Mouse (Mus musculus) CH12.LX (cell line): ENCODE measurements around the gene Fggy. TPM values are rescaled to one million over a fixed set of nuclear protein-coding genes. Genes with fewer than 3 reads are reported as not detected.

Source experiments
- DNase-seq: peaks from one replicate; pipeline ENCODE4 v3.0.0-alpha.2; 2013; ENCODE audit errors: extremely low read depth
- H3K27ac ChIP-seq: 2 replicates; pipeline ENCODE4 v1.5.1; 2012; ENCODE audit warnings: low read depth, mild to moderate bottlenecking, control low read depth, moderate library complexity; ENCODE audit not compliant: insufficient read depth
- H3K27me3 ChIP-seq: replicated peaks from 2 replicates; pipeline ENCODE3; 2012; ENCODE audit warnings: inconsistent platforms
- H3K36me3 ChIP-seq, 2 experiments: replicated peaks in 1 of 2; 2 replicates each; pipeline versions ENCODE3 to v1.6.1; 2012; ENCODE audit warnings: inconsistent platforms in 1 of 2, low read length in 1 of 2, mild to moderate bottlenecking in 1 of 2, mixed read lengths in 1 of 2, moderate library complexity in 1 of 2; ENCODE audit not compliant: control insufficient read depth in 1 of 2, insufficient read depth in 1 of 2
- H3K4me1 ChIP-seq, 2 experiments: 2 replicates each; pipeline ENCODE4 v1.6.1; 2012; ENCODE audit warnings: inconsistent platforms in 1 of 2, moderate library complexity in 1 of 2; ENCODE audit not compliant: insufficient read depth in 2 of 2, control insufficient read depth in 1 of 2
- H3K4me2 ChIP-seq: 2 replicates; pipeline ENCODE4 v1.6.1; 2012; ENCODE audit warnings: low read depth, mild to moderate bottlenecking, control low read depth; ENCODE audit not compliant: poor library complexity, insufficient read depth, severe bottlenecking
- H3K4me3 ChIP-seq, 3 experiments: fragments of 150-350 bp in 1 of 3; sonication (generic) in 1 of 3; replicated peaks in 1 of 3; 2 replicates each; pipeline versions ENCODE3 to v1.5.1; 2011 to 2012; ENCODE audit warnings: low read depth in 2 of 3, low read length in 2 of 3, mild to moderate bottlenecking in 2 of 3, moderate library complexity in 2 of 3, control low read depth in 1 of 3, improper control_type of control experiment in 1 of 3, inconsistent platforms in 1 of 3, mixed read lengths in 1 of 3; ENCODE audit not compliant: poor library complexity in 1 of 3
- H3K79me2 ChIP-seq: replicated peaks from 2 replicates; pipeline ENCODE4 v1.6.1; 2012; ENCODE audit warnings: mild to moderate bottlenecking, moderate library complexity; ENCODE audit not compliant: control insufficient read depth, poor library complexity, insufficient read depth, severe bottlenecking; ENCODE audit errors: extremely low read depth
- H3K9ac ChIP-seq: 2 replicates; pipeline ENCODE4 v1.6.1; 2012; ENCODE audit warnings: low read depth, mild to moderate bottlenecking, control low read depth, moderate library complexity; ENCODE audit not compliant: insufficient read depth
- H3K9me3 ChIP-seq: replicated peaks from 2 replicates; pipeline ENCODE3; 2012; ENCODE audit warnings: low read length, inconsistent platforms, mixed read lengths
- CHD2 ChIP-seq: IDR thresholded peaks from 2 replicates; pipeline ENCODE4 v1.6.1; 2011; ENCODE audit warnings: low read length, improper control_type of control experiment
- CTCF ChIP-seq, 2 experiments: IDR thresholded peaks in 1 of 2; conservative IDR thresholded peaks in 1 of 2; 2 replicates each; pipeline ENCODE4 v1.5.1; 2011 to 2012; ENCODE audit warnings: low read depth in 2 of 2, low read length in 2 of 2, improper control_type of control experiment in 1 of 2, inconsistent platforms in 1 of 2, mild to moderate bottlenecking in 1 of 2, moderate library complexity in 1 of 2
- ELF1 ChIP-seq: IDR thresholded peaks from 2 replicates; pipeline ENCODE4 v1.6.1; 2014; ENCODE audit warnings: low read depth, mild to moderate bottlenecking, inconsistent platforms, low read length, improper control_type of control experiment
- EP300 ChIP-seq: IDR thresholded peaks from 2 replicates; pipeline ENCODE4 v1.6.1; 2011; ENCODE audit warnings: low read length, improper control_type of control experiment
- JUN ChIP-seq: IDR thresholded peaks from 2 replicates; pipeline ENCODE4 v1.6.1; 2011; ENCODE audit warnings: low read depth, mild to moderate bottlenecking, low read length, improper control_type of control experiment, moderate library complexity; ENCODE audit not compliant: insufficient read depth
- MAX ChIP-seq: IDR thresholded peaks from 2 replicates; pipeline ENCODE4 v1.6.1; 2011; ENCODE audit warnings: low read length, improper control_type of control experiment
- MAZ ChIP-seq: IDR thresholded peaks from 2 replicates; pipeline ENCODE4 v1.6.1; 2012; ENCODE audit warnings: low read depth, mild to moderate bottlenecking, inconsistent platforms, low read length, improper control_type of control experiment, moderate library complexity
- MEF2A ChIP-seq: IDR thresholded peaks from 2 replicates; pipeline ENCODE4 v1.6.1; 2014; ENCODE audit warnings: low read depth, mild to moderate bottlenecking, inconsistent platforms, low read length, improper control_type of control experiment, borderline replicate concordance
- MYC ChIP-seq: IDR thresholded peaks from 2 replicates; pipeline ENCODE4 v1.6.1; 2011; ENCODE audit warnings: low read depth, mild to moderate bottlenecking, improper control_type of control experiment, low read length
- NELFE ChIP-seq: IDR thresholded peaks from 2 replicates; pipeline ENCODE4 v1.6.1; 2011; ENCODE audit warnings: low read depth, low read length, improper control_type of control experiment
- POLR2A ChIP-seq: IDR thresholded peaks from 2 replicates; pipeline ENCODE4 v1.6.1; 2011; ENCODE audit warnings: low read depth, mild to moderate bottlenecking, improper control_type of control experiment, low read length
- RAD21 ChIP-seq: IDR thresholded peaks from 2 replicates; pipeline ENCODE4 v1.6.1; 2011; ENCODE audit warnings: low read depth, mild to moderate bottlenecking, low read length, improper control_type of control experiment, moderate library complexity
- RCOR1 ChIP-seq: conservative IDR thresholded peaks from 2 replicates; pipeline ENCODE4 v1.6.1; 2012; ENCODE audit warnings: low read depth, mild to moderate bottlenecking, inconsistent platforms, low read length, improper control_type of control experiment
- SIN3A ChIP-seq: IDR thresholded peaks from 2 replicates; pipeline ENCODE4 v1.6.1; 2012; ENCODE audit warnings: low read length, improper control_type of control experiment, inconsistent platforms
- SMC3 ChIP-seq: IDR thresholded peaks from 2 replicates; pipeline ENCODE4 v1.6.1; 2011; ENCODE audit warnings: low read depth, low read length, improper control_type of control experiment
- TBP ChIP-seq: conservative IDR thresholded peaks from 2 replicates; pipeline ENCODE4 v1.6.1; 2011; ENCODE audit warnings: low read depth, low read length, improper control_type of control experiment
- USF1 ChIP-seq: IDR thresholded peaks from 2 replicates; pipeline ENCODE4 v1.6.1; 2014; ENCODE audit warnings: low read depth, mild to moderate bottlenecking, inconsistent platforms, low read length, improper control_type of control experiment
- ZC3H11A ChIP-seq: IDR thresholded peaks from 2 replicates; pipeline ENCODE4 v1.6.1; 2012; ENCODE audit warnings: low read depth, mild to moderate bottlenecking, inconsistent platforms, low read length, improper control_type of control experiment
- ZKSCAN1 ChIP-seq: IDR thresholded peaks from 2 replicates; pipeline ENCODE4 v1.6.1; 2012; ENCODE audit warnings: low read depth, inconsistent platforms, low read length, improper control_type of control experiment, borderline replicate concordance
- dilution Hi-C: fragments of 300-500 bp; cut with MboI; formaldehyde crosslinking; loops from 2 replicates; pipeline ENCODE4 v1.14.3; 2020; ENCODE audit warnings: low sequenced_read_pairs; ENCODE audit not compliant: extremely low pct_unique_long_range_greater_than_20kb, extremely low pct_ligation_motif_present
- in situ Hi-C: fragments of 300-500 bp; cut with MboI; formaldehyde crosslinking; loops from 3 replicates; pipeline ENCODE4 v1.14.3; 2019; ENCODE audit warnings: low sequenced_read_pairs, low pct_ligation_motif_present, low pct_unique_long_range_greater_than_20kb, mixed read lengths
- polyA plus RNA-seq: library from polyadenylated mRNA; unstranded; fragments of >175 nt; gene quantifications from 2 replicates; pipeline ENCODE4 v1.2.1, GENCODE M21; 2012; ENCODE audit warnings: low read depth; ENCODE audit not compliant: insufficient read length
- total RNA-seq, 2 experiments: library from RNA; depleted of rRNA; stranded (reverse); fragments of 300-350 nt in 1 of 2; fragments of >200 nt in 1 of 2; gene quantifications; 2 replicates each; pipeline ENCODE4 v1.2.3; 2012 to 2014

The Fggy gene
- total and polyA plus RNA-seq, 3 experiments = 6.2 to 7.5 (median 6.9) TPM

DNA sequence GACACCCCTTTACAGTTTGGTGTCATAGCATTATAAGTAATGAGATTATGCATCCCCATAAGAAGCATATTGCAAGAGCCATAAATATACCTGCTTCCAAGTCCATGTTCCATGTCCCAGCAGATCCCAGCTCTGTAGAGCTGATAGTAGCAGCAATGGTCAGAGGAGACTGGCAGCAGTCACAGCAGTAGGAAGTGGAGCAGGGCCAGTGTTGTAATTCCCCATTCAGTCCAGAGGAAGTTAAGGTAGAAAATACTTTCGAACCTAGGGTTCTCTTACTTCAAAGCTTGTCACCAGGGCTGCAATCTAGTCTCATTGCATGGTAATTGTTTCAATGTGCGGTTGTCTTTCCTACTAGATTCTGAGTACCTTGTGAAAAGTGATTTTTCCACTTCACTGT is 112.0 kb downstream of the Fggy start:
- no peak overlapping the region for H3K27ac ChIP-seq
- dilution Hi-C loops = no loop called here
- no peaks in the 10 kb centered on the region for H3K79me2 ChIP-seq
- no peak for DNase-seq
- H3K9me3 ChIP-seq = no peaks in the 10 kb centered on the region
- H3K27me3 ChIP-seq = no peaks in the 10 kb centered on the region
- H3K4me1 ChIP-seq = no peaks in the 10 kb centered on the region; a peak in 1 of 4 replicates
- no peaks in the 10 kb centered on the region for H3K36me3 ChIP-seq
- no peak overlapping the region for H3K9ac ChIP-seq
- in situ Hi-C loops = no loop called here
- no peak overlapping the region for H3K4me3 ChIP-seq
- TF ChIP-seq CHD2 (no peak), ZC3H11A (no peak), JUN (no peak), MAX (no peak), NELFE (no peak), ZKSCAN1 (no peak), ELF1 (no peak), TBP (no peak), USF1 (no peak), MAZ (no peak), MYC (no peak), SIN3A (no peak)
- no peak overlapping the region for H3K4me2 ChIP-seq

DNA sequence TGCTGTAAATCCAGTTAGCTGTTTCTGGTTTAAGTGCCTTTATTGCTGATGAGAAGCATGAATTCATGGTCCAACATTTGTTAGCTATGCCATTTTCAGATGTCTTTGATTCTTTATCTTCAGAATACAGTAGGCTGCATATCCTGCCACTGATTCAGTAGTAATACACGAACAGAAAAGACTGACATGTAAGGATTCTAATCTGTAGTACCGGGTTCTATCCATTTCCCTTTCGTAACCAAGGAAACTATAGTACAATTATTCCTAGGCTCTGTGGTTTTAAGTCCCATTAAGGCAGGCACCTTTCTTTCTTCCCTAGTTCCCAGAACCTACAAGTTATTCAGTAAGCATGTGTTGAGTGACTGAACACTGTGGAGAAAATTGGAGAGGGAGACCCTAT is 113.3 kb downstream of the Fggy start:
- H3K9me3 ChIP-seq = no peaks in the 10 kb centered on the region
- DNase-seq = no peak
- in situ Hi-C loops (no loop called here), dilution Hi-C loops (no loop called here)
- no peak for TF ChIP-seq MEF2A
- H3K9ac ChIP-seq = no peak overlapping the region
- H3K27me3 ChIP-seq = no peaks in the 10 kb centered on the region
- no peaks in the 10 kb centered on the region; a peak in 1 of 4 replicates for H3K4me1 ChIP-seq
- no peak overlapping the region for H3K4me2 ChIP-seq
- H3K36me3 ChIP-seq = no peaks in the 10 kb centered on the region
- H3K4me3 ChIP-seq = no peak overlapping the region
- no peaks in the 10 kb centered on the region for H3K79me2 ChIP-seq
- H3K27ac ChIP-seq = no peak overlapping the region

DNA sequence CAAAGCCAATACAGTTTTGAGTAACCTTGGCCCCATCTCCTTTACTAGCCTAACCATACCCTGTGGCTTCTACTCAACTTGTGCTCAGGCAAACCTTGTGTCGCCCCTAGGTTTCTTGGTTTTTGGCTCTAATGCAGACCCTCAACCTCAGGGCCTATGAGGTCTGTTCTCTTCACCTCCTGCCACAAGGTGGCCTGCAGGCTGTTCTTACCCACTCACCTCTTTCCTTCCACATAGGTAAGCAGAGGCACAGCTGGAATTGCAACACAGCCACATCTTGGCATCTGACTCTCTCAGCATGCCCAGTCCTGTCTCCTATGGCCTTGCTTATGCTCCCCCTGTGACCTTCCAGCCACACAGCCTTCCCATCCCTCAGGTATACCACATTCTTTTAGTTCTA is 114.7 kb downstream of the Fggy start:
- in situ Hi-C loops (no loop called here), dilution Hi-C loops (no loop called here)
- H3K9me3 ChIP-seq = no peaks in the 10 kb centered on the region
- H3K27ac ChIP-seq = no peak overlapping the region
- H3K36me3 ChIP-seq = no peaks in the 10 kb centered on the region
- no peak overlapping the region for H3K9ac ChIP-seq
- H3K79me2 ChIP-seq = no peaks in the 10 kb centered on the region
- TF ChIP-seq RCOR1 = no peak
- peak; percentile 55 for TF ChIP-seq SMC3
- no peak for TF ChIP-seq POLR2A
- TF ChIP-seq RAD21 = peak; percentile 34
- TF ChIP-seq JUN = no peak
- TF ChIP-seq CTCF (conservative IDR thresholded peaks at IDR 0.05 in 1 of 2, IDR thresholded peaks at IDR 0.05 in 1 of 2; ENCODE audit: low read depth in 2 of 2, low read length in 2 of 2) = peak in 1 of 2 experiments; percentile 50; a peak in 2 of 4 replicates
- no peak for TF ChIP-seq EP300
- no peaks in the 10 kb centered on the region for H3K27me3 ChIP-seq
- peaks cover 0 to under 1% of the 10 kb centered on the region in 2 experiments; a peak in 2 of 4 replicates for H3K4me1 ChIP-seq
- H3K4me2 ChIP-seq = no peak overlapping the region
- DNase-seq = no peak
- H3K4me3 ChIP-seq = no peak overlapping the region
